Mouse (Mus musculus): ENCODE measurements around the gene Foxn3.

Gene Foxn3

DNA sequence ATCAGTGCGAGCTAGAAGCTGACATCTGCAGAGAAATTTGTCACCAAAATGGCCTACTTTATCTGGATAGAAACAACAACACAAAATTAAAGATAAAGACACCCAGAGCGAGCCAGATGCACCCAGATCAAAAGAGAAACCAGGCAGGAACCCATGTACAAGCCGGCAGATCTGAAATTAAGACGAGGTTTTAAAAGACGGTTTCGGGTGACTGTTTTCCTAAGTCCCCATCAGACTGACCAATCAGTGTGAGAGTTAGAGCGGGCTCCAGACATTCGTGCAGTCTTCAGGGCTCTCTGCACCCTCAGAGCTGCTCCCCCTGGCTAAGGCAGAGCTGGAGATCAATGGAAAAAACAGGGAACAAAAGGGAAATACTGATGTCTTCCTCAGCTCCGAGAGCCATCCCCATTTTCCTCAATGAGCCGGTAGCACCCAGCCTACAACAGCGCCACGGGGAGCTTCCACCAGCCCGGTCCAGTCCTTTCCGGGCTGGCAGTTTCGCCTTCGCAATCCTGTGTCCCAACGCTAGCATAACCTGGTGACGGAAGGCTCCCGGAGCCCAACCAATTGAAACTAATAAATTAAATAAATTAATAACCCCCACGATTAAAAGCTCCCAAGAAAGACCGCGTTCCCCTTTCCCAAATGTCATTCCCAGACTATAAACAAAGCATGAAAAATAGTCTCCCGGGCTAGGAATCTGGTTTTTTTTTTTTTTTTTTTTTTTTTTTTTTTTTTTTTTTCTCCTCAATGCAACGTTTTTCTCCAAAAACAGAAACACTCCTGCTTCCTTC is 1.1 kb downstream of the Foxn3 start:
- peak; percentile 84 for DNase-seq (ENCODE audit: low spot score)

- DNase-seq (ENCODE audit: low spot score) = peak; percentile 72
Observed at GRCm38 (mm10) chr12:99561333-99561766, 2.0 kb downstream of the Foxn3 start.

GRCm38 (mm10) chr12:99560701-99561332 is 2.6 kb downstream of the Foxn3 start:
- DNase-seq (ENCODE audit: low spot score) = no peak

DNA sequence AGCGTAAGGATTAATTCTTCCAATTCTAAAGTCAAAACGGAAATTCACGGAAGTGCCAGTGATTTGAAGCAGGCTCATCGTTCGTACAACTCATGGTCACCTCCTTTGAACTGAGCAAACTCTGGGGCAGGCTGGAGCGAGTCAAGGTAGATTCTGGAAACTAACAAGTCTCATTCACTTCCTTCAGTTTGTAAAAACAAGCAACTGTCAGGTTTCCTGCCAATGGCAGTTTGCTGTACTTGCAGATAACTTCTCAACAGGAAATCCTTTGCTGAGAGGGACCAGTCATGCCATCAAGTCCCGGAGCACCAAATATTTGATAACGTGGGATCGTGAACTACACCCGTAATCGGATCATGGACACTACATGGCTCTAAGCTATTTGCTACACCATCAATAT is 3.9 kb downstream of the Foxn3 start:
- no peak for DNase-seq (ENCODE audit: low spot score)

GRCm38 (mm10) chr12:99558476-99558875 is 4.9 kb downstream of the Foxn3 start:
- DNase-seq (ENCODE audit: low spot score) = peak; percentile 22

DNA sequence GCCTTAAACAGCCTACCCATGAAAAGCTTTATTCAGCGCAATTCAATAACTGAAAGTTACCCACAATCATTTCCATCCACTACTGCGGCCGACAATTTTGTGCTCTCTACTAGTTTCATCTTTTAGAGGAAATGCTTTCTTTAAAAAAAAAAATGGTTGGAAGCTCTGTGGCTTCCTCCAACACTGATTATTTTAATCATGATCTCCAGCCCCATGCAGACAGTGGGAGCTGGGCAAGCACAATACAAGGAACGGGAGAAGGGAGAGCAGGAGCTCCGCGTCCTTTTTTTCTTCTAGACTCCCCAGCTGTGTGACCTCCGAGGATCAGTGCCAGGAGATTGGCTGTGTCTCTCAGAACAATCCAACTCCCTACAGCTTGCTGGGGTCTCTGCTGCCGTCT is 5.9 kb downstream of the Foxn3 start:
- no peak for DNase-seq (ENCODE audit: low spot score)

DNA sequence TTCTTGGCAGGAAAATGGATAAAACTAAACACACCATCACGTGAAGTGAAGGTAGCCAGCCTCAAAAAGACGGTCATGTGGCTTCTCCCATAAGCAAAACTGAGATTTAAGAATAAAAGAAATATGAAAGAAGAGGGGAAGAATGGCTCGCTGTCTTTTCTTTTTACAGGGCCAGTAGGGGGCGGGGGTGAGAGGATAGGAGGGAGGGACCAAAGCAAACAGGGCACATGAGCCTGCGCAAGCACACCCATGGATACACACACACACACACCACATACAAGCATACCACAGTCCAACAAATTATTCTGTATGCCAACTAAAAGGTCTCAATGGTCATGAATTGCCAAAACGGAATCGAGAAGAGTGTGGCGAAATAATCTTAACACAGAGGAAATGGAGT is 12.8 kb downstream of the Foxn3 start:
- no peak for DNase-seq (ENCODE audit: low spot score)

GRCm38 (mm10) chr12:99549811-99550210 is 13.6 kb downstream of the Foxn3 start:
- peak; percentile 21 for DNase-seq (ENCODE audit: low spot score)

DNA sequence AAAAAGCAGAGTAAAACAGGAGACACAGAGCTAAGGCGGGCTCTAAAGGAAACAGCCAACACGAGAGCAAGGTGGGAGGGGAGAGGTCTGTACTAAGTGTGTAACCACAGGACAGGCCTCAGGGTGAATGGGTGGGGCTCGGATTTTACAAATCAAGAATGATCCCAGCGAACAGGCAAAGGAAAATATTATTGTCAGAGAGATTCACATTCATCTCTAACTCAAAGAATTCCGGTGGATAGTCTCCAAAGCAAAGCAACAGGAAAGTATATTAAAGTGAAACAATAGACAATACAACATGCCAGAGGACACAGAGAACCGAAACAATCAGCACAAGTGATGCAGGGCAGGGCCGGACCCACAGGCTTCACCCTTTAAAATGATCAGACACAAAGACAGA is 15.0 kb downstream of the Foxn3 start:
- no peak for DNase-seq (ENCODE audit: low spot score)

- DNase-seq (ENCODE audit: low spot score) = no peak
Observed at GRCm38 (mm10) chr12:99547295-99547694, 16.1 kb downstream of the Foxn3 start.

DNA sequence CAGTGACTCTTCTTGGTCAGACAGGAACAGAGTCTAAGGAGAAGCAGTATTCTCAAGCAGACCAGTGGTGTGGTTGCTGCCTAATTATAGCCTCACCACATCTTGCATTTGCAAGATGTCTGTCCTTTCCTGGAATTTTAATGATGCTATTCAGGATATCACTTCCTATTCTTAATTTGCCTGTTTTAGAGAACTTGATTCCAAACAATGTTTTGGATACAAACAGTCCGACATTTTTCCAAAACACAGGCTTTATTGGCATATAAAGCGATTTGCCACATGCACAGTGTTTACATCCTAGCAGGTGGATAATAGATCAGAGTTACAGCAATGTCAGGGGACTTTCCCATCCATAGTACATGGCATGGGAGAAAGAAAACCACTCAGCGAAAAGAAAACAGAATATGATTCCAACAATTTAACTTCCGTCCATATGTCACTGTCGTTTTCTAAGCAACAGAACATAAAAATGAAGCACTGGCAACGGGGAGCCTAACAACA is 18.1 kb downstream of the Foxn3 start:
- DNase-seq (ENCODE audit: low spot score) = no peak

DNA sequence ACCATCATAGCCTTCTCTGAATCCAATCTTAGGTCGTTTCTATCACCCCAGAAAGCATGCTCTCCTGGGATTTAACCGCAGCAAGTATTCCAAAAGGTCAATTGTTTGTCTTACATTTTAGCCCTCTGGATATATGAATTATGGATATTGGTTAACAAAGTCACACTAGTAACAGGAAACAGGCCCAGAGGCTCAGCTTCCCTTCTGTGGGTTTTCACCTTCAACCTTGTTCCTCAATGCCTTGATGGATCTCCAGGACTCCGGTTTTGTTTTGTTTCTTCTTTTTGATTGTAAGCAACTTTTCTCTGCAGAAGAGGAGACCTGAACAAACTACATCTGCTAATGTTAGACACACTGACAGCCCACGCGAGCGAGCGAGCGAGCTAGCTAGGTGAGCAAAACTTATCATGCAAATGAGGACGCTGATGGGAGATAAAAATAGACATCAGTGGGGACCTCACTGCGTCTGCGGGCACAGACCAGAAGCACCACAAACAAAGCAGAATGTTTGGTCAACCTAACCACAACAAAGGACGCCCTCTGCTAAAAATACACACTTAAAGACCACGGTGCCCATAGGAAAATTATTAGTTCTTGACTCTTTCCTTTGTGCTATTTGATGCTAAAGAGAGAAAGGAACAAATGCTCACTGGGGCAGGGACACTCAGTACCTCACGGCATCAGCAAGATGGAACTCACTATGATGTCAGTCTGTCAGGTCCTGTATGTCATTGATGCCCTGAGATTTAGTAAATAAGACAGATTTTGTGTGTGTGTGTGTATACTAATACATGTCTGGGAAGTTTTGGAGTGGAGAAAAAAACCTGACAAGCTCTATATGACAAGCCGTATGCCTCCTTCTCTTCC is 18.9 kb downstream of the Foxn3 start:
- no peak for DNase-seq (ENCODE audit: low spot score)

- no peak for DNase-seq (ENCODE audit: low spot score)
Observed at GRCm38 (mm10) chr12:99543421-99544195, 19.8 kb downstream of the Foxn3 start.

DNA sequence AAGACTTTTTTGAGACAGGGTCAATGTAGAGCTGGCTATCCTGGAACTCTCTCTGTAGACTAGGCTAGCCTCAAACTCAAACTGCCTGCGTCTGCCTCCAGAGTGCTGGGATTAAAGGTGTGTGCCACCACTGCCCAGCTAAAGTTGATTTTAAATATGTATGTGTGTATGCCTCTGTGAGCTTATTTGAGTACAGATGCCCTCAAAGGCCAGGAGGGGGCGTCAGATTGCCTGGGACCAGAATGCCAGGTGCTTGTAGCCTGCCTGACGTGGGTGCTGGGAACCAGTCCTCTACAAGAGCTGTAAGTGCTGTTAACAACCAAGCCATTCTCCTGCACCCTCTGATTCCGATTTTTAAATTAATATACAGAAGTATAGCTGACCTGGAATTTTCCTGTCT is 23.2 kb downstream of the Foxn3 start:
- DNase-seq (ENCODE audit: low spot score) = no peak

- no peak for DNase-seq (ENCODE audit: low spot score)
Observed at GRCm38 (mm10) chr12:99537316-99537715, 26.1 kb downstream of the Foxn3 start.

- peak; percentile 13 for DNase-seq (ENCODE audit: low spot score)
Observed at GRCm38 (mm10) chr12:99536426-99536825, 27.0 kb downstream of the Foxn3 start.

DNA sequence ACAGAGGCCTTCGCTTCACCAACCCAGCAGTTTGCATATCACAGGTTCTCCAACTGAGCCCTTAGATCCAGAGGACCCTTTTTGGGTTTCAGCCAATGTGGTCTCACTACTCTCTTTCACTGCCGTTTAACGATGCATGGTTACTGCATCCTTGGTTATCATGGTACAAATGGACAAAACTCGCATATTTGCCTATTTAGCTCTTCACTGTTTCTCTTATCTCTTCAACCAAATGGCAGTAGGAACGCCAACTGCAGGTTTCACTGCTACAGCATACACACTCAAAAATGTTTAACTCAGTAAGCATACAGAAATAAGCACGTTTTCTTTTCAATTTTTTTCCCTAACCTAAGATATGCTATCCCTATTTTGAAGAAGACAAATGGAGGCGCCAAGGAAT is 31.0 kb downstream of the Foxn3 start:
- DNase-seq (ENCODE audit: low spot score) = no peak

- DNase-seq (ENCODE audit: low spot score) = peak; percentile 18
Observed at GRCm38 (mm10) chr12:99529687-99530411, 33.5 kb downstream of the Foxn3 start.

- DNase-seq (ENCODE audit: low spot score) = no peak
Observed at GRCm38 (mm10) chr12:99528958-99529357, 34.4 kb downstream of the Foxn3 start.

- no peak for DNase-seq (ENCODE audit: low spot score)
Observed at GRCm38 (mm10) chr12:99527452-99527851, 35.9 kb downstream of the Foxn3 start.

DNA sequence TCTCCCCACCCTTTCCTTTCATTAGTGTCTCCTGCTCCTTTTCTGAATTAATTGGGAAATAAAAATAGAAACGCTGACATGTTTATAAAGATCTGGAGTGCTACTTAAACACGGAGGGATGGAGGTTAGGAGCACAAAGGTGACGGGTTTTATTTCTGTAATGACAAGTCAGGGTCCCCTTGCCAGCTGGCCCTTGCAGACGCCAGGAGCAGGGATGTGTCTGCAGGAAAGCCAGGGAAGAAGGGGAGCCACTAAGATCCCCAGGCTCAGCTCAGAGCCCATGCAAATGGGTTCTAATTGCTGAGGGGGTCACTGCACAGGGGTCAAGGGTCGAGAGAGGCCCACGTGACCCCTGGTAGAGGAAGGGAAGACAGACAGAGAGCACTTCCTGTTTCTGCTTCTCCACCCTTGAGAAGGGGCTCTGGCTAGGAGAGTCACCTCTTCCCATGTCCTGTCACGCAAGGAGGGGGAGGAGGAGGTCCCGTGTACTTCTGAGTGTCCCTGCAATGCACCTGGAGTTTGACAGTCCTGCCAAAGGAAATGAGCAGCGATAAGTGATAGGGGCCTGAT is 36.7 kb downstream of the Foxn3 start:
- no peak for DNase-seq (ENCODE audit: low spot score)
